Mouse (Mus musculus) subcutaneous adipose tissue, adult 2 months (tissue): ENCODE data around the gene Chpf2. TPM values are rescaled to one million over a fixed set of nuclear protein-coding genes. Genes with fewer than 3 reads are reported as not detected.

Experiments used
- polyA plus RNA-seq: library from polyadenylated mRNA; depleted of rRNA; stranded (reverse); fragments of >200 nt; gene quantifications from 2 replicates; pipeline ENCODE4 v1.2.3, GENCODE M21; 2012; ENCODE audit warnings: low replicate concordance; rRNA removed

Gene Chpf2
- polyA plus RNA-seq = 53.7 and 55.7 TPM in 2 replicates

GRCm38 (mm10) chr5:24586547-24587199, at the start of gene Chpf2:
Gene Chpf2 (plus strand): TSS chr5:24586741.

GRCm38 (mm10) chr5:24540387-24541143, 46.0 kb upstream of the Chpf2 start, which contains the start of gene Asb10:
Gene Asb10 (minus strand): TSS chr5:24540978.

GRCm38 (mm10) chr5:24556709-24557108, 29.8 kb upstream of the Chpf2 start, which contains the start of gene 4931409K22Rik:
Gene 4931409K22Rik (minus strand): TSS chr5:24556809.

GRCm38 (mm10) chr5:24577183-24577929, 9.2 kb upstream of the Chpf2 start, which contains the start of gene Abcf2:
Gene Abcf2 (minus strand): TSS chr5:24577467.

GRCm38 (mm10) chr5:24623986-24624821, 37.7 kb downstream of the Chpf2 start, which contains the start of gene Smarcd3:
Gene Smarcd3 (minus strand): TSS chr5:24624411.

Other genes starting within 250 kb of the Chpf2 start
- gene Kcnh2, start 235.1 kb upstream of the Chpf2 start, polyA plus RNA-seq = 37.6 and 114 TPM in 2 replicates
- gene Nos3, start 221.9 kb upstream of the Chpf2 start, polyA plus RNA-seq = 41.6 and 73.0 TPM in 2 replicates
- gene Atg9b, start 194.6 kb upstream of the Chpf2 start, polyA plus RNA-seq = 1.9 and 4.6 TPM in 2 replicates
- gene Abcb8, start 193.1 kb upstream of the Chpf2 start, polyA plus RNA-seq = 69.9 and 87.9 TPM in 2 replicates
- 0.64 and 0.75 TPM in 2 replicates for gene Asic3, start 173.3 kb upstream of the Chpf2 start, polyA plus RNA-seq
- gene Cdk5, start 163.2 kb upstream of the Chpf2 start, polyA plus RNA-seq = 87.6 and 100 TPM in 2 replicates
- gene Slc4a2, start 162.9 kb upstream of the Chpf2 start, polyA plus RNA-seq = 71.2 and 99.7 TPM in 2 replicates
- gene Fastk, start 141.5 kb upstream of the Chpf2 start, polyA plus RNA-seq = 257 and 263 TPM in 2 replicates
- gene Tmub1, start 138.9 kb upstream of the Chpf2 start, polyA plus RNA-seq = 22.5 and 42.2 TPM in 2 replicates
- gene Agap3, start 134.6 kb upstream of the Chpf2 start, polyA plus RNA-seq = 70.0 and 103 TPM in 2 replicates
- gene Gbx1, start 59.5 kb upstream of the Chpf2 start, polyA plus RNA-seq = 0.03 and 0.12 TPM in 2 replicates
- gene Asb10, start 45.8 kb upstream of the Chpf2 start, polyA plus RNA-seq = 0.86 and 2.5 TPM in 2 replicates
- 0.04 TPM in 1 of 2 replicates, not detected in the other for gene 4931409K22Rik, start 29.9 kb upstream of the Chpf2 start, polyA plus RNA-seq
- gene Abcf2, start 9.3 kb upstream of the Chpf2 start, polyA plus RNA-seq = 47.6 and 66.5 TPM in 2 replicates
- gene Smarcd3, start 37.7 kb downstream of the Chpf2 start, polyA plus RNA-seq = 20.1 and 43.3 TPM in 2 replicates
- gene Nub1, start 98.8 kb downstream of the Chpf2 start, polyA plus RNA-seq = 45.0 and 48.6 TPM in 2 replicates
- gene Wdr86, start 144.0 kb downstream of the Chpf2 start, polyA plus RNA-seq = 5.2 and 9.2 TPM in 2 replicates
- 0.35 TPM in 1 of 2 replicates, not detected in the other for gene Crygn, start 171.3 kb downstream of the Chpf2 start, polyA plus RNA-seq